Mouse (Mus musculus) E14TG2a.4 (cell line): Measurements from ENCODE around the gene Prdm12.

Source experiments
- CTCF ChIP-seq: conservative IDR thresholded peaks from 2 replicates; pipeline ENCODE4 v1.5.1; 2014; ENCODE audit warnings: low read length
- NANOG ChIP-seq: IDR thresholded peaks from 2 replicates; pipeline ENCODE4 v1.6.1; 2014; ENCODE audit warnings: borderline replicate concordance, low read length, mixed read lengths
- POU5F1 ChIP-seq: IDR thresholded peaks from 2 replicates; pipeline ENCODE4 v1.6.1; 2014; ENCODE audit warnings: low read length, borderline replicate concordance

DNA sequence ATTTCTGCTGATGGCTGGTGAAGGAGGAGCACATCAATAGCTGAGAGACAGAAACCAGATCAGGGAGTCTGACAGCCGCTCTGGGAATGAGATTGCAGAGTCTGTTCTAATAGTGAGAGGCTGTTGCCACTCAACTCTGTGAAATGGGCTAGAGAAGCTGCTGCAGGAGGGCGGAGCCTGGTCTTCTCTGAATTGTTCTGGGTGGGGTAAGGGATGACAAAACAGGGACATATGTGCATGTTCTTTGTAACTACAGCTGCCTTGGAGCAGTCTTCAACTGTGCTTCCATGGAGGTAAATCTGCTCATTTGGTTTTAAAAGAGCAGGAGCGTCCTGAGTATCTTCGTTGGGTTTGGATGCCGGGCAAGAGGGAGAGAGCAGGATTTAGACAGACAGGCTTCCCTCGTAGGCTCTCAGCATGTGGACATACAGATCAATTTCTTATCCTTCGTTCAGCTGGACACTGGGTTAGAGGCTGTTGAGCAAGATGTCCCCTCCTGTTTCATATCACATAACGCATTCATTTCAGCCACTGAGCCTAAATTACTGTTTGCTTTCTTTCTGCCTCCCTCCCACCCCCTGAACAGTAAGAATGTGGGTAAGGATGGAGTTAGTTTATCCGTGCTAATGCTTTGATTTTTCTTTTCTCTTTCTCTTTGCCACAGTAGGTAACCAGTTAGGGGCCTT, 47.9 kb upstream of the Prdm12 start:
- no peak for TF ChIP-seq CTCF
- no peak for TF ChIP-seq NANOG
- no peak for TF ChIP-seq POU5F1
